Comparison of ENCODE assay signal across 14 mouse cellular contexts in genomic region chr3:130370167-130370566, GRCm38 (mm10).
"Had no signal": no experiment of that assay in that cellular context is flagged by ENCODE, and none has a peak within 500 bp of the region (broad histone marks: within the 10 kb centered on the region; RNA-seq: fewer than 3 reads in every experiment).

No protein-coding gene starts in this region.

- H3K36me3 ChIP-seq: liver, embryonic 13.5 days; midbrain, embryonic 15.5 days; neural tube, embryonic 12.5 days had no signal

- H3K9ac ChIP-seq: liver, embryonic 13.5 days; liver, postnatal 0 days; midbrain, embryonic 15.5 days; neural tube, embryonic 12.5 days had no signal

- H3K4me1 ChIP-seq: liver, embryonic 13.5 days; neural tube, embryonic 12.5 days had no signal

- H3K27me3 ChIP-seq: liver, embryonic 13.5 days; midbrain, embryonic 15.5 days; neural tube, embryonic 12.5 days had no signal

- DNase-seq: kidney, adult 8-10 months; kidney, postnatal 25 days; layer of hippocampus, adult 9-11 months; layer of hippocampus, postnatal 36 days; liver; liver, embryonic 13.5 days; liver, postnatal 0 days; lung, postnatal 36 days; thymus, postnatal 14 days had no signal

- H3K4me3 ChIP-seq: liver, embryonic 13.5 days; midbrain, embryonic 15.5 days; neural tube, embryonic 12.5 days had no signal

- H3K9me3 ChIP-seq: liver, embryonic 13.5 days; midbrain, embryonic 15.5 days; neural tube, embryonic 12.5 days had no signal

- H3K27ac ChIP-seq: liver, embryonic 13.5 days; midbrain, embryonic 15.5 days; neural tube, embryonic 12.5 days; stomach, postnatal 0 days had no signal

- ATAC-seq: intestine, embryonic 16.5 days; liver, postnatal 0 days; midbrain, embryonic 15.5 days had no signal

- H3K4me2 ChIP-seq: liver, embryonic 13.5 days; midbrain, embryonic 11.5 days; midbrain, embryonic 15.5 days; neural tube, embryonic 12.5 days had no signal
